Mouse (Mus musculus): ENCODE results near the gene Zfp618.

GRCm38 (mm10) chr4:63023465-63023864 lies 58.1 kb downstream of the Zfp618 start:
- no peak for TF ChIP-seq POLR2AphosphoS2 (IDR thresholded peaks at IDR 0.05; ENCODE audit: low read length)
- no peak for TF ChIP-seq POLR2AphosphoS5 (IDR thresholded peaks at IDR 0.05; ENCODE audit: borderline replicate concordance, low read depth, low read length)

Data from MEL (cell line).